Mouse (Mus musculus) heart, adult 18-20 months (tissue): Measurements from ENCODE around the gene Olfr433. TPM values are rescaled to one million over a fixed set of nuclear protein-coding genes. Genes with fewer than 3 reads are reported as not detected.

Source experiments
- total RNA-seq, 2 experiments: library from RNA; stranded (reverse); gene quantifications; 2 replicates each; pipeline ENCODE4 v1.2.3; 2021

Gene Olfr433
- total RNA-seq, 2 experiments from 2014 or later: not detected

Other genes starting within 250 kb of the Olfr433 start
- gene Ifi211, start 127.7 kb upstream of the Olfr433 start, total RNA-seq: 1 to 10 TPM; 3.1 to 3.7 TPM
- 10 to 100 TPM; 14.2 to 14.6 TPM for gene Mndal, start 98.2 kb upstream of the Olfr433 start, total RNA-seq
- 10 to 100 TPM; 12.8 to 13.3 TPM for gene Ifi203, start 98.0 kb upstream of the Olfr433 start, total RNA-seq
- gene Ifi202b, start 58.0 kb upstream of the Olfr433 start, total RNA-seq: not detected
- 10 to 100 TPM; 24.8 to 29.1 TPM for gene Ifi205, start 8.9 kb upstream of the Olfr433 start, total RNA-seq
- gene Olfr432, start 8.5 kb downstream of the Olfr433 start, total RNA-seq: not detected
- not detected for gene Olfr430, start 25.9 kb downstream of the Olfr433 start, total RNA-seq
- not detected for gene Olfr429, start 43.6 kb downstream of the Olfr433 start, total RNA-seq
- gene Olfr427, start 56.2 kb downstream of the Olfr433 start, total RNA-seq: not detected
- not detected for gene Olfr231, start 80.5 kb downstream of the Olfr433 start, total RNA-seq
- not detected for gene Olfr424, start 90.8 kb downstream of the Olfr433 start, total RNA-seq
- not detected for gene Olfr420, start 114.9 kb downstream of the Olfr433 start, total RNA-seq
- gene Spta1, start 132.1 kb downstream of the Olfr433 start, total RNA-seq: 1 to 10 TPM; 6.9 to 8.2 TPM
- not detected for gene Olfr419, start 211.4 kb downstream of the Olfr433 start, total RNA-seq